Mouse (Mus musculus): ENCODE measurements around the gene Chd4. TPM values are rescaled to one million over a fixed set of nuclear protein-coding genes. Genes with fewer than 3 reads are reported as not detected.

Gene Chd4
- polyA plus RNA-seq, 1 experiment from 2014 or later: 77.3 TPM

DNA sequence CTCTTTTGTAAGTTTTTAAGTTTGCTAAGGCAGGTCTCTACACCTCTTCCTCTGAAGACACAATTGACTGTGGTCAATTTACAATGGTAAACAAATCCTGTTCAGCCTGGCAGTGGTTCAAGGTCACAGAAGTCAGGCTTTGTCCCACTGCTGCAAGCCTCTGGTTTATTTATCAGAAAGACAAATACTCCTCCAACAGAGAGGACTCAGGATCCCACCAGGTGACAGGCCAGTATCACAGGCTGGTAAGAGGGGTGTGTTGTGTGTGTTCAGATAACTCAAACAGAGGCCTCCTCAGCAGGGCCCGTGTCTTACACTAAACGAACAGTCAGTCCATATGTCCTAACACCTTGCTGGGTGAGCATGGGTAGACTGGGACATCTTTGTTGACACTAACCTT lies 76.7 kb downstream of the Chd4 start:
- WGBS: 63% methylated on average over 2 of the region's 2 CpGs
- H3K9me3 ChIP-seq (replicated peaks): no peaks in the 10 kb centered on the region
- H3K36me3 ChIP-seq: peaks cover 100% of the 10 kb centered on the region
- H3K4me2 ChIP-seq: no peak overlapping the region
- no peaks in the 10 kb centered on the region for H3K27me3 ChIP-seq (replicated peaks)
- H3K4me3 ChIP-seq: no peak overlapping the region
- ATAC-seq (ENCODE audit: insufficient number of reproducible peaks, low FRiP score): no peak
- H3K27ac ChIP-seq (ENCODE audit: poor library complexity, severe bottlenecking): no peak overlapping the region
- H3K4me1 ChIP-seq (replicated peaks): peaks cover 14% of the 10 kb centered on the region
- no peak overlapping the region for H3K9ac ChIP-seq

GRCm38 (mm10) chr6:125173256-125173655 lies 77.5 kb downstream of the Chd4 start:
- Histone ChIP-seq H3K9me3 (replicated peaks) (no peaks in the 10 kb centered on the region), H3K27ac (ENCODE audit: poor library complexity, severe bottlenecking) (no peak overlapping the region)
- WGBS: 88% methylated on average over 7 of the region's 7 CpGs

GRCm38 (mm10) chr6:125175469-125175868 lies 79.7 kb downstream of the Chd4 start:
- Histone ChIP-seq H3K27me3 (replicated peaks) (no peaks in the 10 kb centered on the region), H3K9ac (no peak overlapping the region), H3K4me3 (no peak overlapping the region), H3K36me3 (peaks cover 100% of the 10 kb centered on the region), H3K27ac (ENCODE audit: poor library complexity, severe bottlenecking) (no peak overlapping the region), H3K9me3 (replicated peaks) (no peaks in the 10 kb centered on the region), H3K4me1 (replicated peaks) (0 out of 2 replicates have a peak, but pooled peaks cover 4% of the 10 kb centered on the region), H3K4me2 (no peak overlapping the region)
- no peak for ATAC-seq (ENCODE audit: insufficient number of reproducible peaks, low FRiP score)
- 91% methylated on average over 5 of the region's 5 CpGs for WGBS

More at GRCm38 (mm10) chr6:125173256-125173655, 77.5 kb downstream of the Chd4 start:
- no peak overlapping the region for H3K9ac ChIP-seq
- no peak for ATAC-seq (ENCODE audit: insufficient number of reproducible peaks, low FRiP score)
- peaks cover 100% of the 10 kb centered on the region for H3K36me3 ChIP-seq
- H3K27me3 ChIP-seq (replicated peaks): no peaks in the 10 kb centered on the region
- H3K4me1 ChIP-seq (replicated peaks): peaks cover 6% of the 10 kb centered on the region; the same call in 1 of the 2 replicates
- no peak overlapping the region for H3K4me3 ChIP-seq
- no peak overlapping the region for H3K4me2 ChIP-seq

DNA sequence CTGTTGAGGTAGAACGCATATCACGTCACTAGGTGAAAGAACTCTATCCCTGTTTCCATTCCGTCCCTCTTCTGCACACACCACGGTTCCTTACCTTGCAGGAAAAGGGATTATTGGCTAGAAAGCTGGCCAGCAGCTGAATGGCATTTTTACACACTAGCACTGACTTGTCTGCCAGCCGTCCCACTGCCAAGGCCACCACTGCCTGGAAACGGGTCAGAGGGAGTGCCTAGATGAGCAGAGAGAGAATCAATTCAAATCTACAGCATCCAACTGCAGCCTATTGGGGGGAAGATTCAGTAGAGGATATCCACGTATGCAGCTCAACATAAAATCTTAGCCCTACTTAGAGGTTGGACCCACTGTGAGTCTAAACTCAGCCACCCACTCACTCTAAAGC lies 83.8 kb downstream of the Chd4 start:
- Histone ChIP-seq H3K4me2 (no peak overlapping the region), H3K4me3 (no peak overlapping the region), H3K36me3 (peaks cover 98% of the 10 kb centered on the region), H3K4me1 (replicated peaks) (no peaks in the 10 kb centered on the region), H3K9me3 (replicated peaks) (no peaks in the 10 kb centered on the region), H3K9ac (no peak overlapping the region), H3K27ac (ENCODE audit: poor library complexity, severe bottlenecking) (no peak overlapping the region), H3K27me3 (replicated peaks) (no peaks in the 10 kb centered on the region)
- no peak for ATAC-seq (ENCODE audit: insufficient number of reproducible peaks, low FRiP score)
- WGBS: 93% methylated on average over 7 of the region's 7 CpGs

Small RNAs within 50 kb of the gene (microRNA-seq; reads per million reads assigned to microRNA genes)
- gene Mir7045: not detected

Other genes with a start within 250 kb of the Chd4 start
- gene P3h3, start 238.2 kb upstream of the Chd4 start, polyA plus RNA-seq (2016; fragmentation: Nextera tagmentation; extraction: Ambion mirVana): 19.2 and 21.9 TPM in 2 replicates
- gene Gpr162, start 232.0 kb upstream of the Chd4 start, polyA plus RNA-seq (2016; fragmentation: Nextera tagmentation; extraction: Ambion mirVana): 1.9 and 2.2 TPM in 2 replicates
- gene Cd4, start 207.8 kb upstream of the Chd4 start, polyA plus RNA-seq (2016; fragmentation: Nextera tagmentation; extraction: Ambion mirVana): not detected in 2 replicates
- 1.4 and 1.5 TPM in 2 replicates for gene Lag3, start 184.3 kb upstream of the Chd4 start, polyA plus RNA-seq (2016; fragmentation: Nextera tagmentation; extraction: Ambion mirVana)
- 233 and 243 TPM in 2 replicates for gene Ptms, start 175.9 kb upstream of the Chd4 start, polyA plus RNA-seq (2016; fragmentation: Nextera tagmentation; extraction: Ambion mirVana)
- 357 and 358 TPM in 2 replicates for gene Mlf2, start 164.6 kb upstream of the Chd4 start, polyA plus RNA-seq (2016; fragmentation: Nextera tagmentation; extraction: Ambion mirVana)
- 148 and 149 TPM in 2 replicates for gene Cops7a, start 130.4 kb upstream of the Chd4 start, polyA plus RNA-seq (2016; fragmentation: Nextera tagmentation; extraction: Ambion mirVana)
- 0.39 and 0.45 TPM in 2 replicates for gene Pianp, start 99.3 kb upstream of the Chd4 start, polyA plus RNA-seq (2016; fragmentation: Nextera tagmentation; extraction: Ambion mirVana)
- 12.2 and 13.6 TPM in 2 replicates for gene Zfp384, start 86.8 kb upstream of the Chd4 start, polyA plus RNA-seq (2016; fragmentation: Nextera tagmentation; extraction: Ambion mirVana)
- 76.7 and 81.8 TPM in 2 replicates for gene Ing4, start 56.2 kb upstream of the Chd4 start, polyA plus RNA-seq (2016; fragmentation: Nextera tagmentation; extraction: Ambion mirVana)
- gene Acrbp, start 46.3 kb upstream of the Chd4 start, polyA plus RNA-seq (2016; fragmentation: Nextera tagmentation; extraction: Ambion mirVana): 5.1 and 6.9 TPM in 2 replicates
- 0.24 and 0.31 TPM in 2 replicates for gene Lpar5, start 28.1 kb upstream of the Chd4 start, polyA plus RNA-seq (2016; fragmentation: Nextera tagmentation; extraction: Ambion mirVana)
- 55.0 and 56.2 TPM in 2 replicates for gene Nop2, start 35.9 kb downstream of the Chd4 start, polyA plus RNA-seq (2016; fragmentation: Nextera tagmentation; extraction: Ambion mirVana)
- 11.3 and 11.8 TPM in 2 replicates for gene Iffo1, start 49.3 kb downstream of the Chd4 start, polyA plus RNA-seq (2016; fragmentation: Nextera tagmentation; extraction: Ambion mirVana)
- 4,345 and 4,378 TPM in 2 replicates for gene Gapdh, start 70.5 kb downstream of the Chd4 start, polyA plus RNA-seq (2016; fragmentation: Nextera tagmentation; extraction: Ambion mirVana)
- 99.0 and 112 TPM in 2 replicates for gene Ncapd2, start 95.7 kb downstream of the Chd4 start, polyA plus RNA-seq (2016; fragmentation: Nextera tagmentation; extraction: Ambion mirVana)
- 217 and 218 TPM in 2 replicates for gene Mrpl51, start 95.8 kb downstream of the Chd4 start, polyA plus RNA-seq (2016; fragmentation: Nextera tagmentation; extraction: Ambion mirVana)
- gene Vamp1, start 119.6 kb downstream of the Chd4 start, polyA plus RNA-seq (2016; fragmentation: Nextera tagmentation; extraction: Ambion mirVana): 4.2 and 4.3 TPM in 2 replicates
- 3.1 and 3.3 TPM in 2 replicates for gene Tapbpl, start 135.9 kb downstream of the Chd4 start, polyA plus RNA-seq (2016; fragmentation: Nextera tagmentation; extraction: Ambion mirVana)
- 0.96 and 2.0 TPM in 2 replicates for gene Cd27, start 141.0 kb downstream of the Chd4 start, polyA plus RNA-seq (2016; fragmentation: Nextera tagmentation; extraction: Ambion mirVana)
- gene Tuba3a, start 190.1 kb downstream of the Chd4 start, polyA plus RNA-seq (2016; fragmentation: Nextera tagmentation; extraction: Ambion mirVana): not detected in 2 replicates
- 40.9 and 41.2 TPM in 2 replicates for gene Ltbr, start 217.9 kb downstream of the Chd4 start, polyA plus RNA-seq (2016; fragmentation: Nextera tagmentation; extraction: Ambion mirVana)
- gene Scnn1a, start 224.7 kb downstream of the Chd4 start, polyA plus RNA-seq (2016; fragmentation: Nextera tagmentation; extraction: Ambion mirVana): 0.70 and 0.80 TPM in 2 replicates